Mouse (Mus musculus): Measurements from ENCODE around the gene Pip4k2a.
"Not testable (repeated sequence)": the region's sequence is repeated elsewhere in the genome, so short reads cannot be mapped to it uniquely, and the experiment has no call there.

Gene Pip4k2a

GRCm38 (mm10) chr2:18998054-18998478 is at the start of gene Pip4k2a, which contains the start of gene 4930426L09Rik:
Gene Pip4k2a, minus strand, starts transcription at chr2:18998126.
Gene 4930426L09Rik, plus strand, starts transcription at chr2:18998343.
- DNase-seq = peak; percentile 89

GRCm38 (mm10) chr2:19037907-19038570 is 40.1 kb upstream of the Pip4k2a start:
- no peak for DNase-seq

GRCm38 (mm10) chr2:19037430-19037829 is 39.5 kb upstream of the Pip4k2a start:
- DNase-seq = no peak

- DNase-seq = no peak
Observed at GRCm38 (mm10) chr2:19024807-19025206, 26.9 kb upstream of the Pip4k2a start.

GRCm38 (mm10) chr2:19018034-19018433 is 20.1 kb upstream of the Pip4k2a start:
- DNase-seq = no peak

GRCm38 (mm10) chr2:19016839-19017238 is 18.9 kb upstream of the Pip4k2a start:
- no peak for DNase-seq

- DNase-seq = no peak
Observed at GRCm38 (mm10) chr2:19016348-19016747, 18.4 kb upstream of the Pip4k2a start.

GRCm38 (mm10) chr2:19011443-19011842 is 13.5 kb upstream of the Pip4k2a start:
- DNase-seq = no peak

- not testable (repeated sequence) for DNase-seq
Observed at GRCm38 (mm10) chr2:19010541-19010940, 12.6 kb upstream of the Pip4k2a start.

- DNase-seq = no peak
Observed at GRCm38 (mm10) chr2:19007580-19007979, 9.7 kb upstream of the Pip4k2a start.

GRCm38 (mm10) chr2:19006124-19006523 is 8.2 kb upstream of the Pip4k2a start:
- no peak for DNase-seq

- DNase-seq = no peak
Observed at GRCm38 (mm10) chr2:19004801-19005200, 6.9 kb upstream of the Pip4k2a start.

- no peak for DNase-seq
Observed at GRCm38 (mm10) chr2:18999395-18999794, 1.5 kb upstream of the Pip4k2a start.

- DNase-seq = peak; percentile 47
Observed at GRCm38 (mm10) chr2:18997387-18997971, 447 bp downstream of the Pip4k2a start.

GRCm38 (mm10) chr2:18996451-18997211 is 1.3 kb downstream of the Pip4k2a start:
- peak; percentile 13 for DNase-seq

- no peak for DNase-seq
Observed at GRCm38 (mm10) chr2:18992512-18993510, 5.1 kb downstream of the Pip4k2a start.

- no peak for DNase-seq
Observed at GRCm38 (mm10) chr2:18988885-18989284, 9.0 kb downstream of the Pip4k2a start.

- no peak for DNase-seq
Observed at GRCm38 (mm10) chr2:18985506-18985905, 12.4 kb downstream of the Pip4k2a start.

- DNase-seq = no peak
Observed at GRCm38 (mm10) chr2:18984095-18984847, 13.7 kb downstream of the Pip4k2a start.

- DNase-seq = no peak
Observed at GRCm38 (mm10) chr2:18983546-18983945, 14.4 kb downstream of the Pip4k2a start.

- DNase-seq = no peak
Observed at GRCm38 (mm10) chr2:18982581-18982980, 15.3 kb downstream of the Pip4k2a start.

GRCm38 (mm10) chr2:18979675-18980074 is 18.3 kb downstream of the Pip4k2a start:
- DNase-seq = no peak
